Mouse (Mus musculus) ES-E14 (cell line): ENCODE results near the gene Cycs.

ENCODE experiments used
- CHD2 ChIP-seq: IDR thresholded peaks from 2 replicates; pipeline ENCODE4 v1.6.1; 2014; ENCODE audit warnings: mild to moderate bottlenecking, low read depth, low read length, inconsistent platforms
- MAFK ChIP-seq: IDR thresholded peaks from 2 replicates; pipeline ENCODE4 v1.6.1; 2014; ENCODE audit warnings: mild to moderate bottlenecking, low read depth, low read length, inconsistent platforms; ENCODE audit not compliant: insufficient read depth
- ZC3H11A ChIP-seq: IDR thresholded peaks from 2 replicates; pipeline ENCODE4 v1.6.1; 2012; ENCODE audit warnings: low read depth, mild to moderate bottlenecking, inconsistent platforms, low read length, borderline replicate concordance
- ZNF384 ChIP-seq: IDR thresholded peaks from 2 replicates; pipeline ENCODE4 v1.6.1; 2012; ENCODE audit warnings: low read depth, low read length, inconsistent platforms

DNA sequence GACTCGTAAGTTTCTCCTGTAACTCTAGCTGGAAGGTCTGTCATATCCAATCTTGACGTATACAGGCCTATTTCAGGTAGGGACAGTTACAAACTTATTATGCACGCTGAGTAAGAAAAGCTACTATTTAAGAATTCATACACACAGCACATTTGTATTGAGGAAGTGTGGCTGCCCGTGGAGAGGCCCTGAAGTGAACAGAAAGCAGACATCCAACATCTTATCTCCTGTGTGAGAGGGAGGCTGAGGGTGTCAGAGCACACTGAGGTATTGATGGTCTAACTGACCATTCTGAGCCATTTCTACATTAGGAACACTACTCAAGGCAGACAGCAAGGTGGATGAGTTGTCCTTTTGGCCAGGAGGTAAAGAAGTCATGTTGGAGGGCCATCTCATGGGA is 7.5 kb downstream of the Cycs start:
- TF ChIP-seq ZC3H11A, result no peak
- TF ChIP-seq ZNF384, result no peak
- TF ChIP-seq MAFK, result no peak
- TF ChIP-seq CHD2, result no peak
